Mouse (Mus musculus): ENCODE results near the gene Tcea3.

DNA sequence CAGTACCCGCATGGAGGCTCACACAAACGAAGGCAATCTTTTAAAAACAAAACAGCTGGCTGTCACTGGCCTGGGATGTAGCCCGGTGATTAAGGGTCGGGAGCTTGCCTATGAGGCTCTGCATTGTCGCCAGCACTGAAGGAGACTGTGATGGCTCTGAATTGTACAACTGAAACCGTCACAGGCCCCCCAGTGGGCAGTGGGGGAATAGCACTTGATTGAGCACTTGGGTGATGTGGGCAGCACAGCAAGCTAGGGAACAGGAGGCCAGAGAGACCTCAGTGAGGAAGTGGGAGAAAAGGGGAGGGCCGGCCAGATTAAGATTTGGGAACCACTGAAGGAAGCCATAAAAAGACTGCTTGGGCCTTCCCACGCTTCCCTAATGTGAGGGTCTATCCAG is 7.9 kb upstream of the Tcea3 start:
- TF ChIP-seq CTCF (IDR thresholded peaks at IDR 0.05) (peak; percentile 87), EP300 (IDR thresholded peaks at IDR 0.05) (no peak)

Measured in lung, postnatal 0 days (tissue).